Mouse (Mus musculus) intestine, embryonic 15.5 days (tissue): ENCODE data around the gene Brf1. TPM values are rescaled to one million over a fixed set of nuclear protein-coding genes. Genes with fewer than 3 reads are reported as not detected.

Experiments used
- ATAC-seq: fragments of 200-750 bp; cut with Nextera tagmentation; 2 replicates; pipeline ENCODE4 v1.8.0; 2017; ENCODE audit warnings: moderate TSS enrichment, moderate library complexity
- H3K27ac ChIP-seq: fragments of 300-500 bp; sonication (generic); 2 replicates; pipeline ENCODE4 v1.5.1; 2015; ENCODE audit warnings: mild to moderate bottlenecking, inconsistent platforms
- H3K27me3 ChIP-seq: fragments of 300-500 bp; sonication (generic); replicated peaks from 2 replicates; pipeline ENCODE4 v1.6.1; 2015; ENCODE audit warnings: inconsistent platforms
- H3K36me3 ChIP-seq: fragments of 300-500 bp; sonication (generic); 2 replicates; pipeline ENCODE4 v1.6.1; 2015; ENCODE audit warnings: inconsistent platforms
- H3K4me1 ChIP-seq: fragments of 300-500 bp; sonication (generic); replicated peaks from 2 replicates; pipeline ENCODE4 v1.6.1; 2015; ENCODE audit warnings: inconsistent platforms
- H3K4me2 ChIP-seq: fragments of 300-500 bp; sonication (generic); replicated peaks from 2 replicates; pipeline ENCODE4 v1.6.1; 2015; ENCODE audit warnings: mild to moderate bottlenecking, inconsistent platforms
- H3K4me3 ChIP-seq: fragments of 300-500 bp; sonication (generic); replicated peaks from 2 replicates; pipeline ENCODE4 v1.5.1; 2015; ENCODE audit warnings: inconsistent platforms
- H3K9ac ChIP-seq: fragments of 300-500 bp; sonication (generic); 2 replicates; pipeline ENCODE4 v1.6.1; 2015; ENCODE audit warnings: inconsistent platforms
- H3K9me3 ChIP-seq: fragments of 300-500 bp; sonication (generic); 2 replicates; pipeline ENCODE4 v1.6.1; 2016; ENCODE audit warnings: inconsistent platforms
- WGBS: fragments of 180-500 bp; shearing (Covaris S2); methylation state at CpG from one replicate; pipeline ENCODE4 v1.1.7; 2015; 5-methylcytosine and 5-hydroxymethylcytosine counted together
- polyA plus RNA-seq: library from polyadenylated mRNA; unstranded; fragments of >200 nt; fragmentation: Nextera tagmentation; extraction: Ambion mirVana; gene quantifications from 2 replicates; pipeline ENCODE4 v1.2.1, GENCODE M21; 2015

The Brf1 gene
- polyA plus RNA-seq, 1 experiment from 2014 or later = 45.8 TPM

DNA sequence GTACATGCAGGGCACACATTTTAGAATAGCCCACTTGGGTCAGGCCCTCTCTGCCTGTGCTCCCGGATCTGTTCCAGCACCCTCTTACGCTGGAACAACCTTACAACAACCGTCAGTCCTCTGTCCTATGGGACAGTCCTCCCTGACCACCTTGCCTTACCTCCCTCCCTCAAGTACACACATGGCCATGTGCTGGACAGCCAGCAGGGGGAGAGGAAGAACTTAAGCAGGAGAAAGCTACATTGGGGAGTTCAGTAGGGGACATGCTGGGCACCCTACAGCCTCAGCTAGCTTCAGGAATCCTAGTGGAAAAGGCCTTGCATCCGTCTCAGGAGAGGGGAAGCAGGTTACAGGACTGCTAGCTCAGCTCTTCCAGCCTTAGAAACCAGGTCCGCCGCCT is 74.6 kb downstream of the Brf1 start:
- Histone ChIP-seq H3K9ac (no peak overlapping the region), H3K4me3 (no peak overlapping the region), H3K4me1 (peaks cover 29% of the 10 kb centered on the region), H3K36me3 (no peaks in the 10 kb centered on the region), H3K4me2 (no peak overlapping the region), H3K9me3 (no peaks in the 10 kb centered on the region), H3K27ac (no peak overlapping the region), H3K27me3 (peaks cover 45% of the 10 kb centered on the region)
- WGBS = 80% methylated on average over 6 of the region's 6 CpGs
- ATAC-seq = no peak

DNA sequence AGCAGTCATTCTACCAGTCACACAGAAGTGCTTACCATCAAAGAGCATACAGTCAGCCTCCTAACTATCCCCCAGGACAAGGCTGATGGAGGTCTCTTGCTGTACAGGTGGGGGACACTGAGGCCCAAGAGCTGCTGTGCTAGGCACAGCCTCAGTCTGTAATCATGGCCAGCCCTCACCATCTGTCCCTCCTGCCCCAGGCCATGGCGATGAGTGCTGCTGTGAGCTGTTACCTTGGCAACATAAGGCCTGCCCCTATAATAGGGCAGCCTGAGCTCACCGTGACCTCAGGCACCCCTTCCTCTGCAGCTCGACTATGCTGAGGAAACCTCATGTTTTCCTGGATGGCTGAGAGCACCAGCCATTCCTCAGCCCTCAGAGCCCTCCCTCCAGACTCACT is 78.0 kb downstream of the Brf1 start:
- Histone ChIP-seq H3K27ac (no peak overlapping the region), H3K9ac (no peak overlapping the region), H3K4me1 (0 out of 2 replicates have a peak, but pooled peaks cover 6% of the 10 kb centered on the region), H3K27me3 (peaks cover 11% of the 10 kb centered on the region), H3K4me2 (no peak overlapping the region), H3K9me3 (no peaks in the 10 kb centered on the region), H3K36me3 (no peaks in the 10 kb centered on the region), H3K4me3 (no peak overlapping the region)
- 31% methylated on average over 3 of the region's 3 CpGs for WGBS
- no peak for ATAC-seq

DNA sequence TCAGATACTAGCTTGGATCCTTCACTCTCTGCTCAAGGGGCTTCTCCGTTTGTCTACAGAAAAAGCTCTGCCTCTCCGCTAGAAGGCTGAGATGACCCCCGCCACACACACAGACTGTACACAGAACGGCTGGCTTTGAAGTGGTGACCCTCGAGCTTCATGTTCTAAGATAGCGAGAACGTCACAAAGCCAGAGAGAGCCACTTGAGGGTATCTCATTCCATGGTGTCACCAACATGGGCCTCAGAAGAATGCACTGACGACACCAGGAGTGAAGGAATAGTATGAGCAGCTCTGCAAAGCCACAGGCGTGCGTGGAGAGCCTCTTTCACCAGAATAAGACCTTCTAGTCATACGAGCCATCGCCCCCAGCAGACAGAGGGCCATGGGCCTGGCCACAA is 79.0 kb downstream of the Brf1 start:
- 81% methylated on average over 12 of the region's 12 CpGs for WGBS
- no peak overlapping the region for H3K4me3 ChIP-seq
- H3K27me3 ChIP-seq = peaks cover 1% of the 10 kb centered on the region; the same call in 1 of the 2 replicates
- no peaks in the 10 kb centered on the region for H3K36me3 ChIP-seq
- 0 out of 2 replicates have a peak, but pooled peaks cover 6% of the 10 kb centered on the region for H3K4me1 ChIP-seq
- H3K4me2 ChIP-seq = no peak overlapping the region
- no peak overlapping the region for H3K9ac ChIP-seq
- no peak overlapping the region for H3K27ac ChIP-seq
- no peaks in the 10 kb centered on the region for H3K9me3 ChIP-seq
- ATAC-seq = no peak

DNA sequence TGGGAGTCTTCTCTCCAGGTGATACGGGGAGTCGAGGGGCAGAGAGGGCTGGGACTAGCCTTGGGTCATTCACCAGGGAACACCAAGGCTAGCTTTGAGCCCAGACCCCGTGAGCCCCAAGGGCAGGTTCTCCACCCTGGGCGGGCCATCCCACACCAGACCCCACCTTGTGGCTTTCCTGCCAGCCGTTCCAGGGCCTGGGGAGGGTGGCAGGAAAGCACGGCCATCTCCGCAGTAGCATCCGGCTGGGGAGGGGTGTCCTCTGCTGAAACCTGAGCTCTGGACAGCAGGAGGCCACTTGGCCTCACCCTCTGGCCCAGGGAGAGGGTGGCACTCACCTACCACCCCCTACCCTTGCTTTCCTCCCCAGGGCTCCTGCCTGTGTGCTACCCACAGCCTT is 82.6 kb downstream of the Brf1 start:
- no peak overlapping the region for H3K4me3 ChIP-seq
- no peak overlapping the region for H3K9ac ChIP-seq
- H3K4me1 ChIP-seq = 0 out of 2 replicates have a peak, but pooled peaks cover 5% of the 10 kb centered on the region
- ATAC-seq = no peak
- no peak overlapping the region for H3K4me2 ChIP-seq
- H3K27ac ChIP-seq = no peak overlapping the region
- no peaks in the 10 kb centered on the region for H3K36me3 ChIP-seq
- H3K9me3 ChIP-seq = no peaks in the 10 kb centered on the region
- H3K27me3 ChIP-seq = no peaks in the 10 kb centered on the region
- WGBS = 41% methylated on average over 8 of the region's 8 CpGs

DNA sequence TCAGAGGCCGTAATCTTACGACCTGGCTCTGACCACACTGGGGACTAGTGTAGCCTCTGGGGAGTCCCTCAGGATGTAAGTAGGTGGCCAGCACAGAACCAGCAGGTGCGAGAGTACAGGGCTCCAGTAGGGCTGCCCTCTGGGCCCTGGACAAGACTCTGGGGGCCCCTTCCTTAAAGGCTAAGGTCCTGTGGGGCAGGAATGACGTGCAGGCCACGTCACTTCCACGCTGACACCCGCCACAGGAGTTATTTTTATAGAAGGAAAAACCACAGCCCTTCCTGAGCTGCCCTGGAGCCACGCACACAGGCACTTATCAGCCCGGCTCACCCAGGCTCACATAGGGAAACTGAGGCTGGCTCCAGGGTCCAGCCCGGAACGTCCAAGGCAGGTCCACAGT is 83.0 kb downstream of the Brf1 start:
- Histone ChIP-seq H3K4me2 (no peak overlapping the region), H3K4me1 (0 out of 2 replicates have a peak, but pooled peaks cover 5% of the 10 kb centered on the region), H3K9ac (no peak overlapping the region), H3K4me3 (no peak overlapping the region), H3K36me3 (no peaks in the 10 kb centered on the region), H3K27me3 (no peaks in the 10 kb centered on the region), H3K27ac (no peak overlapping the region), H3K9me3 (no peaks in the 10 kb centered on the region)
- no peak for ATAC-seq
- WGBS = 81% methylated on average over 11 of the region's 11 CpGs

DNA sequence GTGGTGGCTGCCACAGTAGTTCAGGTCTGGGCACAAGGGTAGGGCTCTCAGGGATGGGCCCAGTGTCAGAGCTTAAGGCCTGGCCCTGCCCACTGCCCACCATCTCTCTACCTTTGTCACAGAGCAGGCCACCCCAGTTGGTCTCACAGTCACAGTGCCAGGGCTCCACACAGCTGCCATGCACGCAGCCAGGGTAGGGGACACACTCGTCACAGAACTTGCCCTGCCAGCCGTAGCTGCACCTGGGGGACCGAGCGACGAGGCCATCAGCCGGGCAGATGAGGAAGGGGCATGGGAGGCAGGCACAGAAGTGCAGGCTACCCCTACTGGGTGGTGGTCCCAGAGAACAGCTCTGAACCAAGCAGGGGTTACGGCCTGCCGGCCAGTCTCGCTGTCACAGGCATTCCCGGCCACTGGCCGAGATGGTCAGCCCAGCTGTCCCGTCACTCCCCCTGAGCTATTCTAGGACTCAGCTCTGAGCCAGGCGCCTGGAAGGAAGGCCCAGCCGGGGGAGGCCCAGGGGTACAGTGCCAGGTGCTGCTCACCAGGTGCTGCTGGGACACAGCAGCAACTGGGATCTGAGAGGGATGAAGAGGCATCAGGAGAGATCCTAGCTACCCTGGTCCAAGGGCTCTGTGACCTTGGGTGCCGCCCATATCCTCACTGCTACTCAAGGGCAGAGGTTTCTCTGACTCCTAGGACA is 83.7 kb downstream of the Brf1 start:
- H3K27ac ChIP-seq = no peak overlapping the region
- no peak overlapping the region for H3K9ac ChIP-seq
- H3K4me2 ChIP-seq = no peak overlapping the region
- ATAC-seq = no peak
- no peaks in the 10 kb centered on the region for H3K9me3 ChIP-seq
- WGBS = 83% methylated on average over 16 of the region's 16 CpGs
- H3K27me3 ChIP-seq = no peaks in the 10 kb centered on the region
- H3K4me3 ChIP-seq = no peak overlapping the region
- no peaks in the 10 kb centered on the region for H3K36me3 ChIP-seq
- 0 out of 2 replicates have a peak, but pooled peaks cover 5% of the 10 kb centered on the region for H3K4me1 ChIP-seq

DNA sequence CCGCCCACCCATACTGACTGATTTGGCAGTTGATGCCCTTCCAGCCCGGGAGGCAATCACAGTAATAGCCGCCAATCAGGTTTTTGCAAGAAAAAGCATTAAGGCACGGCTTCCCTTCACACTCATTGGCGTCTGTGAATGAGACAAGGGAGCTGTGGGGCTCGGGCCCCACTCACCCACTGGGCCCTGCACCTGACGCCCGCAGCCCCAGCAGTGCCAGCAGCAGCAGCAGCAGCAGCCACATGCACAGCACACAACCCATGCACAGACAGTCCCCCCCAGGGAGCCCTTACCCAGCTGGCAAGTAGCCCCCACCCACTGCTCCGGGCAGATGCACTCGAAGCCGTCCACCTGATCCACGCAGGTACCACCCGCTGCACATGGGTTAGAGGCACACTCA is 84.9 kb downstream of the Brf1 start:
- H3K4me1 ChIP-seq = 0 out of 2 replicates have a peak, but pooled peaks cover 5% of the 10 kb centered on the region
- H3K9me3 ChIP-seq = no peaks in the 10 kb centered on the region
- H3K36me3 ChIP-seq = no peaks in the 10 kb centered on the region
- no peak overlapping the region for H3K27ac ChIP-seq
- H3K9ac ChIP-seq = no peak overlapping the region
- 83% methylated on average over 13 of the region's 13 CpGs for WGBS
- no peaks in the 10 kb centered on the region for H3K27me3 ChIP-seq
- H3K4me2 ChIP-seq = no peak overlapping the region
- no peak for ATAC-seq
- no peak overlapping the region for H3K4me3 ChIP-seq

DNA sequence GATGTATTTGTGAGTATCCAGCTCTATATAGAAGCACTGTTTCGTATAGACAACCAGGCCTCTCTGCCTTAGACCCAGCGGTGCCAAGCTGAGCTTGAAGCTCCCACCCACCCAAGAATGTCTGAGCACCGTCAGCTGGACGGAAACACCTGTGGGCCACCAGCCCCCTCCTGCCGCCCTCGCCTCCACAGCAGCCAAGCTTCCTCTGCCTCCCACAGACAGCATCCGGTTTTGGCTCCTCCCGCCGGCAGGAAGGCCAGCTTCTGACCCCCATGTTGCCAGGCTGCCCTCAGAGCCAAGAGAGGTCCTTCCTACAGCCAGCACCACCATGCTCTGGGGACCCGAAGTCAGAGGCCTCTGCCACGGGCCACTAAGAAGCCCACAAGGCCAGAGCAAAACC is 86.0 kb downstream of the Brf1 start:
- no peak overlapping the region for H3K4me3 ChIP-seq
- 0 out of 2 replicates have a peak, but pooled peaks cover 5% of the 10 kb centered on the region for H3K4me1 ChIP-seq
- H3K9ac ChIP-seq = no peak overlapping the region
- H3K27me3 ChIP-seq = no peaks in the 10 kb centered on the region
- ATAC-seq = no peak
- no peak overlapping the region for H3K4me2 ChIP-seq
- 78% methylated on average over 11 of the region's 11 CpGs for WGBS
- H3K36me3 ChIP-seq = no peaks in the 10 kb centered on the region
- no peaks in the 10 kb centered on the region for H3K9me3 ChIP-seq
- H3K27ac ChIP-seq = no peak overlapping the region

DNA sequence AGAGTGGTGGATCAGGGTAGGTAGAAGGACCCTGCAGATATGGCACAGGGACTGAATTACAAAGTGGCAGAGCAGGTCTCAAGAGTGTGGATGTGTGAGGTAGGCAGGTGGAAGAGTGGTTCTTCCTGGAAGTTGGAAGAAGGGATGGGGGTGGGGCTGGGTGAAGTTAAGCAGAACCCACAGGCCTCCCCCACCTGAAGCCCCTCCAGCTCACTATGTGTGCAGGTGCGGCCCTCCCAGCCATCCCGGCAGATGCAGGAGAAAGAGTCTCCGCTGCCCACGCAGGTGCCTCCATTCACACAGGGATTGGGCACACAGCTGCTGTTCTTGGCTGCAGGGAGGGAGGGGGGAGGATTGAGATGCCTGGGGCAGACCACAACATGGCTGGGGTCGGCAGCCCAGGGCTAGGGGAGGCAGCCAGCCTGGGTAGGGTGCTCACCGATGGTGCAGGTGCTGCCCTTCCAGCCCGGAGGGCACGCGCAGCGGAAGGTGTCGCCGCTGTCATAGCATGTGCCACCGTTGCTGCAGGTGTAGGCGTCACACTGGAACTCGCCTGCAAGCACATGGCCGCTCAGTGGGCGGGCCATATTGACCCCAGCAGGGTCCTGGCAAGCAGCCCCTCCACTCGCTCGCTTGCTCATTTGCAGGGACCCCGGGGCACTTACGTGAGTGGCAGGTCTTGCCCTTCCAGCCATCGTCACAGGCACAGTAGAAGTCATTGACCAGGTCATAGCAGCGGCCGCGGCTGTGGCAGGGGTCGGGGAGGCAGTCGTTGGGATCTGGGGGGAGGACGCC is 87.4 kb downstream of the Brf1 start:
- 0 out of 2 replicates have a peak, but pooled peaks cover 5% of the 10 kb centered on the region for H3K4me1 ChIP-seq
- ATAC-seq = no peak
- no peak overlapping the region for H3K9ac ChIP-seq
- WGBS = 88% methylated on average over 28 of the region's 28 CpGs
- H3K4me3 ChIP-seq = no peak overlapping the region
- H3K36me3 ChIP-seq = no peaks in the 10 kb centered on the region
- no peaks in the 10 kb centered on the region for H3K27me3 ChIP-seq
- H3K4me2 ChIP-seq = no peak overlapping the region
- H3K9me3 ChIP-seq = no peaks in the 10 kb centered on the region
- no peak overlapping the region for H3K27ac ChIP-seq

DNA sequence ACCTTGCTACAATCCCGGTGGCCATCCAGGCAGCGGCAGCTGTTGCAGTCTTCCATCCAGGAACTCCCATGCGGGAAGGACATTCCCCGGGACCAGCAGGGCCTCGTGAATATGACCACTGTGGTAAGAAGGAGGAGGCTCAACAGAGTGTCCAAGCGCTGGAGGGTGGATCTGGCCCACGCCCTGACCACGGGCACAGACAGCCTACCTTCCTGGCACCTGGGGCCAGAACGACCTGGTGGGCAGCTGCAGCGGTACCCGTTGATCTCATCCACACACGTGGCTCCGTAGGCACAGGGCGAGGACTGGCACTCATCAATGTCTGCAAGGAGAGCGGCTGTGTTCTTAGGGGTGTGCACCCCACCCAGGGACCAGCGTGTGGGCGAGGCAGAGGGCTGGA is 88.8 kb downstream of the Brf1 start:
- WGBS = 81% methylated on average over 17 of the region's 17 CpGs

More for the DNA sequence above, 88.8 kb downstream of the Brf1 start:
- no peaks in the 10 kb centered on the region for H3K9me3 ChIP-seq
- 0 out of 2 replicates have a peak, but pooled peaks cover 5% of the 10 kb centered on the region for H3K4me1 ChIP-seq
- no peaks in the 10 kb centered on the region for H3K27me3 ChIP-seq
- H3K9ac ChIP-seq = no peak overlapping the region
- no peak overlapping the region for H3K4me3 ChIP-seq
- no peaks in the 10 kb centered on the region for H3K36me3 ChIP-seq
- H3K4me2 ChIP-seq = no peak overlapping the region
- H3K27ac ChIP-seq = no peak overlapping the region
- ATAC-seq = no peak
